Mouse (Mus musculus) thymus, postnatal 0 days (tissue): ENCODE measurements at regions not wholly inside any gene's neighbourhood (a gene's known extent, or its start where the extent isn't known, plus 50 kb on each side); places are given as distances from the start of the nearest gene placed in this dataset.
A peak's percentile ranks its signal among the peaks of the same experiment; 100 is the strongest.
"Not testable (repeated sequence)": the region's sequence is repeated elsewhere in the genome, so short reads cannot be mapped to it uniquely, and the experiment has no call there.

Experiments
- DNase-seq: peaks from one replicate; pipeline ENCODE4 v3.0.0-alpha.2; 2015; ENCODE audit warnings: low spot score

DNA sequence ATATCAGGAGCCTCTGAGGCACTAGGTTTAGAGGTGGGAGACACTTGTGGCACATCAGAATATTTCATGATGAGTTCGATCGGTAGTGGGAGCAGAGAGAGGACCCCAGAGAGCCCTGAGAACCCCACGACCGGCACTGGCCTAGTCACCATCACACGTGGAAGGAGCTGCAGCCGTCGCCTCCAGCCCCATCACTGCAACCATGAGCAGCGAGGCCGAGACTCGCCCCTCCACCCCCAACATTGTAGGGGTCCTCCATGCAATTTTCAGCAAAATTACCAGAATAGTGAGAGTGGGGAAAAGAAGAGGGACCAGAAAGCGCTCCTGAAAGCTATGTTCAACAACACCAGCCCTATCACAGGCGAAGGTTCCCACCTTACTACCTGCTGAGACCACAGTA, 297.0 kb downstream of the Edem1 start:
- DNase-seq, result no peak

- DNase-seq, result no peak
Observed at GRCm38 (mm10) chr6:109127203-109127602, 298.8 kb downstream of the Edem1 start.

DNA sequence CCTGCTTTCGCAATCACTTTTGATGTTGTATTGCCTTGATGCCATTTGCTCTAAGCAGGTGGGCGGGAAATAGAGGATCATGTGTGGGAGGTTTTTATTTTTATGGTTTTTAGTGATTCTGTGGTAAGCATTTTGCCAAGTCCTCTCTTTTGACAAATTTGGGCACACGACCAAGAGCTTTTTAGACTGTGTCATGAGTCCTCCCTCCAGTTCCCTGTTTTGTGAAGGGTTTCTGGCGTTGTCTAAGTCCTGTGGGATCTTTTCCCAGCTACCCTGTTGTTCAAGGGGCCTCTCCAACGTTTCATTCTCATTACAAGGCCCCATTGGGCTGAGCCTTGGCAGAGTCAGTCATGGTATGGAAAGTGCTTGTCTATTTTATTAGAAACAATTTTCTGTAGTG, 317.7 kb downstream of the Edem1 start:
- DNase-seq, result no peak

DNA sequence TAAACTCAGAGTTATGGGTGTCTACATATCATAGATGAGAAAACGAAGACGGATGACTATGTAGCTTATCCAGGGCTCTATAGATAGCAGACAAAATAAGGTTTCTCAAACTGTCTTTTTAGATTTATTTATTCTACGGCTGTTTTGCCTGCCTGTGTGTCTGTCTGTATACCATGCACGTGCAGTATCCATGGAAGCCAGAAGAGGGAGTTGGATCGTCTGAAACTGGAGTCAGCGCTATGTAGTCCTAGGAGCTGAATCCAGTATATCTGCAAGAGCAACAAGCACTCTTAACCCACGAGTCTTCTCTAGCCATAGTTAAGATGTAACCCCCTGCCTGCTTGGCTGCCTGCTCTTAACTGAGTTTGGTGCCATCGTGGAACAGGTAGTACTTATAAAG, 320.6 kb downstream of the Edem1 start:
- DNase-seq, result no peak

- peak; percentile 31 for DNase-seq
Observed at GRCm38 (mm10) chr6:109150023-109150911, 321.8 kb downstream of the Edem1 start.

DNA sequence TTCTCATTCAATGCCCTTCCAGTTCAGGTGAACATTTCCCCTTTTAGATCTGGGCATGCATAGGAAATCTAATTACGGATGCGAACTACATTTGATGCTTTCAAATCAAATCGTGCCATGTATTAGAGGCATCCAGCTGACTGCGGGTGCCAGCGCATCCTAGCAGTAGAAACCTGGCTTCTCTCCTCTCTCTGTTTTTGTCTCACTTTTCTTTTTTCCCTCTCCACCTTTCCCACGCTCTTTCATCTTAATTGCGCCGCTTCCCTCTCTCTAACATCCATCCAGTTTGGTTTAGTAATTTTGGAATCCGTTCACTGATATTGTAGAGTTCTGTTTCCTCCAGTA, 322.4 kb downstream of the Edem1 start:
- no peak for DNase-seq

GRCm38 (mm10) chr6:109153624-109154023, 325.2 kb downstream of the Edem1 start:
- DNase-seq, result no peak

DNA sequence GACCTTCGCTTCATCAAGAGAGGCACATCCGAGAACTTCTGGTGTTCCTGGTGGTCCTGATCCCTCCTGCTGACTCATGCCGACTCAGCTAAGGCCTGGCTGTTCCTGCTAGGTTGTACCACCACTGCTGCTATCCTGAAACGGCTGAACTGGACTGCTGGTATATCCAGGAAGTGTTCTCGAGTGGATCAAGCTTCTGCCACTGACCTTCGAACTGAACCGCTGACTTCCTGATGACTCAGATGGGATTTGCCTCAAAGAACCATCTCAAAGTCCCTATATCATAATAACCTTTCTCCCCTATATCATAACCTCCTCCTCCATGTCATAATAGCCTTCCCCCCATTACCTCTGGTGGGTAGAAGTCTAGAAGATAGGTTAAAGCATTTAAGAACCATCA, 331.1 kb downstream of the Edem1 start:
- no peak for DNase-seq

- DNase-seq, result no peak
Observed at GRCm38 (mm10) chr6:109167439-109167838, 339.0 kb downstream of the Edem1 start.

DNA sequence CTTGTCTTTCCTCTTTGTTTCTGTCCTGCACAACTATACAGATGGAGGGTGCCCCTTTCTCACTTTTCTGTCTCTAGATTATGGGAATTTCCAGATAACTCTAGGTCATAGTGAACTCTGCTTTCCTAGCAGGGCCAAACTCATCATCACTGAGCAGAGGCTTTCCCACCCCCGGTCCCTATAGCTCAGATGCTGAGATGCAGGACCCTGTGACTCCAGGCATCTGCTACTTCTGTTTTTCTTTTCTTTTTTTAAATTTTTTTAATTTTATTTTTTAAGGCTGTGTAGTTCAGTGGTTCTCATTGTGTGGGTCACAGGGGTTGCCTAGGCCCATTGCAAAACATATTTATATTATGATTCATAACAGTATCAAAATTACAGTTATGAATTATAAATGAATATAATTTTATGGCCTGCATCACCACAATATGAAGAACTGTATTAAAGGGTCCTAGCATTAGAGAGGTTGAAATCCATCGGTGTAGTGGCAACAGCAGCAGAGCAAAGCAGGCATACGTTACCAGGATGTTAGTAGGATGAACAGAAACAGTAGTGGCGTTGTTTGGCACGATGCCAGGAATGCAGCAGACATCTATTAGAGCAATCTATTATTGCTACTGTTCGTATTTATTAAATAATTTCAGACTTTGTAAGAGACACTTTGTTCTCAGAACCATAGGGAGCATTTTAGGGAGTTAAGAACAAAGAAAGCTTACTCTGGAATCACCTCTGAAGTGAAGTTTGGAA, 343.8 kb downstream of the Edem1 start:
- DNase-seq, result no peak

GRCm38 (mm10) chr6:109173015-109173414, 344.6 kb downstream of the Edem1 start:
- DNase-seq, result no peak

DNA sequence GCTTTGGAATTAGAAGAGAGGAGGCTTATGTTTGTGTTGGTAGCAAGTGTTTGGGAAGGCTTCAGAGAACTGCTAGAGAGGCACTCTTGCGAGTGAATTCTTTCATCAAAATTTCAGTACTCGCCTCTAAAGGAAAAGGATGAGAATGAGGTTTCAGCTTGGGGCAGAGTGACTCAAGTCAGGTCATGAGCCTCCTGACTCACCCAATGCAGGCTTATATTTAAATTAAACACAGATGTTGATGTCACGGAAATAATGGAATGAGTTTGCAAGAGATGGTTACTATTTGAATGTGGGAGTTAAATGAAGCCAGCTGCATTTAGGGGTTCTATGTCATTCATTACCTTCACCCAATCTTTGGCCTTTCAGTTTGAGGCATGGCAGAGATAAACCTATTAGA, 348.4 kb downstream of the Edem1 start:
- no peak for DNase-seq

DNA sequence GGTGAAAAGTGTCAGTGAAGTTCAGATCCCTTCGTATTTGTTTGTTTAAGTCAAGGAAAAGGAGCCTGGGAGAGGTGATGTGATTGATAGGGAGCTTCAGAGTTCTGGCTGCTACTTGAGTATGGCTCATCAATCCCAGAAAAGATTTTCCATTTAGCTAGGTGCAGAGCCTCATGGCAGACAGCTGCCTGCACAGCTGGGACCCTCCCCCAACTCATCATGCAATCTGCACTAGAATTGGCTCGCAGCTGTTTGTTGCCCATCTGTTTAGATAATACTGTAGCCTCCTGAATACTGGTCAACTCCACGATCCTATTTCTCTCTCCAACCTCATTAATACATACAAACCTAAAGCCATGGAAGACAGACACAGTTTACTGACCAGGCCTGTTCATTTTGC, 354.4 kb downstream of the Edem1 start:
- no peak for DNase-seq

- DNase-seq, result not testable (repeated sequence)
Observed at GRCm38 (mm10) chr6:109193061-109193460, 364.6 kb downstream of the Edem1 start.

DNA sequence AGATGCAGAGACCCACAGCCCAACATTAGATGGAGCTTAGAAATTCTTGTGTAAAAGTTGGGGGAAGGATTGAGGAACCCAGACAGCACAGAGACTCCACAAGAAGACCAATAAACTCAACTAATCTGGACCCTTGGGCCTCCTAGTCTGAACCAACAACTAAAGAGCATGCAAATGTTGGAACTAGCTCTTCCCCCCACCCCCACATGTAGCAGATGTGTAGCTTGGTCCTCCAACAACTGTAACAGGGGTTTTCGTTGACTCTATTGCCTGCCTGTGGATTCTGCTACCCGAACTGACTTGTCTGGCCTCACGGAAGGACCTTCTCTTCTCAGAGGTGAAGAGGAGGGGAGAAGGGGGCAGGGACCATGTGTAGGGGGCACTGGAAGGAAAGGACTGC, 365.2 kb downstream of the Edem1 start:
- no peak for DNase-seq

GRCm38 (mm10) chr6:109209699-109210098, 381.3 kb downstream of the Edem1 start:
- DNase-seq, result no peak

DNA sequence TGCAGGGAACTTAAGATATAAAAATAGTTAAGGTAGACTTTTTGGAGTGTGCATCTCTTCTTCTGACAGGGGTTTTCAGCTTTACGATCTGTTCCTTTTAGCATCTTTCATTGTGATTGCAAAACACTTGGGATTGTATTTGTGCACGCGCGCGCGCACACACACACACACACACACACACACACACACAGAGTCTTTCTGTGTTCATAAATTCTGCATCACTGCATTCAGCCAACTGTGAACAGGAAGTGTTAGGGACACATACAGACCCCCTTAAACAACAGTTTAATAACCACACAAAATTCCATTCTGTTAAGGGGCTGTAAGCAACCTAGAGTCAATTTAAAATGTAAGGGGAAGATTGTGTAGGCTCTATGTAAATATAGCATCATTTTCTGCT, 401.9 kb downstream of the Edem1 start:
- DNase-seq, result no peak

DNA sequence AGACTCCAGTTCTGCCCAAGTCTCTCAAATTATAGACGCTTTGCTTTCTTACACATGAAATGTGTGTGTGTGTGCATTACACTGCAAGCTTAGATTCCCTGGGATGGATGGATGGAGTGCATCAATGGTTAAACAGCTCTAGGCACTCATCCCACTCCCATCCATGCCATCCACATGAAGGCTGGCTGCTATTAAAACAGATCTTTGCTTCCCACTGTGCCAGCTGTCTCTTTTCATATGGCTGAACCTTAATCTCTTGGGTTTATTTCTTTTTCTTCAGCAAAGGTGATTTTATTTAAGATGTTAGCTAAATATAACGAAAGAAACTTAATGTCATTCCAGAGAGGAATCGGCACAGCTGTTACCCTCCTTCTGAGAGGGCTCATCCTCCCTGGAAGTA, 405.0 kb downstream of the Edem1 start:
- no peak for DNase-seq

GRCm38 (mm10) chr6:109245666-109246065, 417.2 kb downstream of the Edem1 start:
- no peak for DNase-seq

- DNase-seq, result not testable (repeated sequence)
Observed at GRCm38 (mm10) chr6:109246510-109246909, 418.1 kb downstream of the Edem1 start.
